Mouse (Mus musculus) myocyte (in vitro differentiated cells): ENCODE results near the gene Usp1. TPM values are rescaled to one million over a fixed set of nuclear protein-coding genes. Genes with fewer than 3 reads are reported as not detected.
"Not testable (repeated sequence)": the region's sequence is repeated elsewhere in the genome, so short reads cannot be mapped to it uniquely, and the experiment has no call there.

Experiments
- H3K27me3 ChIP-seq: one replicate; pipeline ENCODE4 v1.6.1; 2011; ENCODE audit not compliant: control insufficient read depth, insufficient read depth, insufficient read length
- H3K36me3 ChIP-seq: one replicate; pipeline ENCODE4 v1.6.1; 2011; ENCODE audit not compliant: control insufficient read depth, insufficient read depth
- H3K4me2 ChIP-seq: one replicate; pipeline ENCODE4 v1.6.1; 2011; ENCODE audit warnings: low read depth, control low read depth
- H3K4me3 ChIP-seq: one replicate; pipeline ENCODE4 v1.5.1; 2011; ENCODE audit warnings: mild to moderate bottlenecking, control low read depth, moderate library complexity
- H3K79me2 ChIP-seq: one replicate; pipeline ENCODE4 v1.6.1; 2011; ENCODE audit not compliant: control insufficient read depth, insufficient read depth
- H3ac ChIP-seq: one replicate; pipeline ENCODE4 v1.6.1; 2011; ENCODE audit not compliant: control insufficient read depth, insufficient read length
- CEBPB ChIP-seq: IDR thresholded peaks from 2 replicates; pipeline ENCODE4 v1.6.1; 2011; ENCODE audit warnings: mild to moderate bottlenecking, moderate library complexity; ENCODE audit not compliant: poor library complexity, insufficient read depth, severe bottlenecking
- E2F4 ChIP-seq: IDR thresholded peaks from one replicate; pipeline ENCODE4 v1.6.1; 2011; ENCODE audit warnings: mild to moderate bottlenecking, control low read depth, moderate library complexity; ENCODE audit not compliant: insufficient read depth
- MAX ChIP-seq: IDR thresholded peaks from one replicate; pipeline ENCODE4 v1.6.1; 2011; ENCODE audit warnings: low read depth, mild to moderate bottlenecking, control low read depth
- MYOD1 ChIP-seq, 3 experiments: IDR thresholded peaks; one replicate each; pipeline ENCODE4 v1.6.1; 2011; ENCODE audit warnings: control low read depth in 2 of 3, low read depth in 2 of 3, mild to moderate bottlenecking in 2 of 3, moderate library complexity in 1 of 3; ENCODE audit not compliant: insufficient read length in 2 of 3, control insufficient read depth in 1 of 3
- MYOG ChIP-seq, 3 experiments: IDR thresholded peaks; one replicate each; pipeline ENCODE4 v1.6.1; 2011; ENCODE audit warnings: control low read depth in 2 of 3, low read depth in 2 of 3, mild to moderate bottlenecking in 2 of 3; ENCODE audit not compliant: insufficient read length in 2 of 3, control insufficient read depth in 1 of 3, insufficient read depth in 1 of 3
- POLR2A ChIP-seq: IDR thresholded peaks from one replicate; pipeline ENCODE4 v1.6.1; 2011; ENCODE audit warnings: low read depth, mild to moderate bottlenecking, control low read depth, moderate library complexity; ENCODE audit not compliant: insufficient read length
- POLR2AphosphoS2 ChIP-seq: IDR thresholded peaks from one replicate; pipeline ENCODE4 v1.6.1; 2011; ENCODE audit warnings: low read depth, control low read depth; ENCODE audit not compliant: insufficient read length
- REST ChIP-seq: IDR thresholded peaks from one replicate; pipeline ENCODE4 v1.6.1; 2011; ENCODE audit warnings: mild to moderate bottlenecking, control low read depth, moderate library complexity; ENCODE audit not compliant: insufficient read depth, insufficient read length
- SRF ChIP-seq: IDR thresholded peaks from one replicate; pipeline ENCODE4 v1.6.1; 2011; ENCODE audit warnings: low read depth; ENCODE audit not compliant: control insufficient read depth, insufficient read length
- TCF12 ChIP-seq: IDR thresholded peaks from one replicate; pipeline ENCODE4 v1.6.1; 2011; ENCODE audit warnings: mild to moderate bottlenecking, control low read depth; ENCODE audit not compliant: poor library complexity, insufficient read depth, severe bottlenecking
- TCF3 ChIP-seq: IDR thresholded peaks from one replicate; pipeline ENCODE4 v1.6.1; 2011; ENCODE audit warnings: low read depth, control low read depth; ENCODE audit not compliant: insufficient read length
- USF1 ChIP-seq: IDR thresholded peaks from one replicate; pipeline ENCODE4 v1.6.1; 2011; ENCODE audit warnings: low read depth, mild to moderate bottlenecking, control low read depth, moderate library complexity
- polyA plus RNA-seq: library from polyadenylated mRNA; unstranded; fragments of >200 nt; fragmentation: generic; extraction: Trizol; gene quantifications from one replicate; pipeline ENCODE4 v1.2.1, GENCODE M21; 2012; ENCODE audit warnings: missing spikeins

Gene Usp1
- polyA plus RNA-seq, 1 experiment, result 14.6 TPM

DNA sequence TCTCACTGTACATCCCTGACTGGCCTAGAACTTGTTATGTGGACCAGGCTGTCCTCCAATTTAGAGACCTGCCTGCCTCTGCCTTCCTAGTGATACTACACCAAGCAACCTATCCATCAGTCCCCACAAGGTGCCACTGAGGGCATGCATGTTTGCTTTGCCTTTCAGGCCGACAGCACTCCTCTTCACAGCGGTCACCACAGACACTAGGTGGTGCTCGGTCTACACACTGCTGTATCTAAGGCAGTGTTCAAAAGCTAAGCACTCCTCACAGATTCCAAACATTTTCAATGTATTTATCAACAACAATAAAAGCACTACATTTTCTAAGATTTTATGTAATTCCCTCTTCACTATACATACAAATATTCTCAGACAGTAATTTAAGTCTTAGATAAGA lies 46.3 kb downstream of the Usp1 start:
- Histone ChIP-seq H3K27me3 (no peaks in the 10 kb centered on the region), H3K36me3 (peaks cover 49% of the 10 kb centered on the region), H3K4me3 (no peak overlapping the region), H3K4me2 (no peak overlapping the region), H3ac (no peak overlapping the region), H3K79me2 (no peaks in the 10 kb centered on the region)
- TF ChIP-seq E2F4 (no peak), SRF (no peak), MYOD1 (IDR thresholded peaks at IDR 0.05; ENCODE audit: control insufficient read depth in 1 of 3, insufficient read length in 2 of 3, low read depth in 2 of 3) (no peak), MYOG (IDR thresholded peaks at IDR 0.05; ENCODE audit: control insufficient read depth in 1 of 3, insufficient read depth in 1 of 3, insufficient read length in 2 of 3, low read depth in 2 of 3) (no peak), POLR2A (no peak), TCF12 (no peak), POLR2AphosphoS2 (no peak), USF1 (no peak), TCF3 (no peak), MAX (no peak), CEBPB (no peak), REST (no peak)

DNA sequence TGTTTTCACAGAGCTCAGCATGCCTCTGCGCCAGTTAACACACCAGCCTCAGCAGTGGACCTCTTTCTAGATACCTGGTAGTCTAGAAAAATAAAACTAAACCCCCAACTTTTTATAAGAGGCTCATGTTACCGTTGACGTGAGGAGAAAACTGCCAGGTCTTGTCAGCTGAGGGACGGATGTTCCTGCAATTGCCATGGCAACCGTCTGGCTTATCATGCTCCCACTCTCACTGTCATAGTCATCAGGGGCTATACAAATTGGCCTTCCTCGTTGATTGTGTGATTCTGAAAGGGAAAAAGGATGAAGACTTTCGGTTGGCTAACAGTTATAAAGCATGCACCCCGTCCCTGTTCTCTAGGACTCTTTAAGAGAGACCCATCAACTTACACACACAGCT lies 52.1 kb downstream of the Usp1 start:
- Histone ChIP-seq H3K79me2 (no peaks in the 10 kb centered on the region), H3K36me3 (peaks cover 22% of the 10 kb centered on the region), H3ac (no peak overlapping the region), H3K27me3 (no peaks in the 10 kb centered on the region), H3K4me3 (no peak overlapping the region), H3K4me2 (no peak overlapping the region)
- TF ChIP-seq USF1, result no peak
- no peak for TF ChIP-seq TCF3
- no peak for TF ChIP-seq POLR2A
- no peak for TF ChIP-seq MAX
- TF ChIP-seq REST, result no peak
- no peak for TF ChIP-seq MYOG (IDR thresholded peaks at IDR 0.05; ENCODE audit: control insufficient read depth in 1 of 3, insufficient read depth in 1 of 3, insufficient read length in 2 of 3, low read depth in 2 of 3)
- TF ChIP-seq MYOD1 (IDR thresholded peaks at IDR 0.05; ENCODE audit: control insufficient read depth in 1 of 3, insufficient read length in 2 of 3, low read depth in 2 of 3), result no peak
- no peak for TF ChIP-seq CEBPB
- TF ChIP-seq TCF12, result no peak
- no peak for TF ChIP-seq POLR2AphosphoS2
- TF ChIP-seq SRF, result no peak
- no peak for TF ChIP-seq E2F4

DNA sequence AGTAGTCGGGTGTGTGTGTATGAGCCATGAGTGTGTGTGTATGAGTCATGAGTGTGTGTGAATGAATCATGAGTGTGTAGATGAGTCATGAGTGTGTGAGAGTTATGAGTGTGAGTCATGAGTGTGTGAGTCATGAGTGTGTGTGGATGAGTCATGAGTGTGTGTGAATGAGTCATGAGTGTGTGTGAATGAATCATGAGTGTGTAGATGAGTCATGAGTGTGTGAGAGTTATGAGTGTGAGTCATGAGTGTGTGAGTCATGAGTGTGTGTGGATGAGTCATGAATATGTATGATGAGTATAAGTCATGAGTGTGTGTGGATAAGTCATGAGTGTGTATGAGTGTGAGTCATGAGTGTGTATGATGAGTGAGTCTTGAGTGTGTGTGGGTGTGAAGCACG lies 54.7 kb downstream of the Usp1 start:
- not testable (repeated sequence) for H3ac ChIP-seq, H3K4me2 ChIP-seq, H3K79me2 ChIP-seq, H3K4me3 ChIP-seq, H3K27me3 ChIP-seq
- peaks cover 14% of the 10 kb centered on the region for H3K36me3 ChIP-seq

DNA sequence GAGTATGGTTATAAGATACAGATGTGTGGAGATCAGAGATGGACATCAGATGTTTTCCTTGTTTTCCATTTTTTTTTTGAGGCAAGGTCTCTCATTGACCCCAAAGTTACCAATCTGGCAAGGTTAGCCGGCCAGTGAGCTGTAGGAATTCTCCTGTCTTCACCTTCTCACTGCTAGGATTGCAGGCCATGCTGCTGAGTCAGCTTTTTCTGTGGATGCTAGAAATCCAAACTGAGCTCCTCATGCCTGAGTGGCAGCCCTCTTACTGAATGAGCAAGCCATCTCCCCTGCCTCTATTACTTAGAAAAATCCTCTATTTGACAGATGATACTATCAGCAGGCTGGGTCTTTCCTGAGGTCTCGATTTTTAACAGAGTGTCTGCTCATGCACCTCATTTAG lies 55.1 kb downstream of the Usp1 start:
- H3K36me3 ChIP-seq, result peaks cover 17% of the 10 kb centered on the region
- no peaks in the 10 kb centered on the region for H3K79me2 ChIP-seq
- H3K4me3 ChIP-seq, result no peak overlapping the region
- no peak overlapping the region for H3K4me2 ChIP-seq
- TF ChIP-seq POLR2A (no peak), USF1 (no peak), E2F4 (no peak), TCF12 (no peak), MYOG (IDR thresholded peaks at IDR 0.05; ENCODE audit: control insufficient read depth in 1 of 3, insufficient read depth in 1 of 3, insufficient read length in 2 of 3, low read depth in 2 of 3) (no peak), MYOD1 (IDR thresholded peaks at IDR 0.05; ENCODE audit: control insufficient read depth in 1 of 3, insufficient read length in 2 of 3, low read depth in 2 of 3) (no peak), SRF (no peak), CEBPB (no peak), REST (no peak), POLR2AphosphoS2 (no peak), TCF3 (no peak), MAX (no peak)
- no peak overlapping the region for H3ac ChIP-seq
- no peaks in the 10 kb centered on the region for H3K27me3 ChIP-seq

DNA sequence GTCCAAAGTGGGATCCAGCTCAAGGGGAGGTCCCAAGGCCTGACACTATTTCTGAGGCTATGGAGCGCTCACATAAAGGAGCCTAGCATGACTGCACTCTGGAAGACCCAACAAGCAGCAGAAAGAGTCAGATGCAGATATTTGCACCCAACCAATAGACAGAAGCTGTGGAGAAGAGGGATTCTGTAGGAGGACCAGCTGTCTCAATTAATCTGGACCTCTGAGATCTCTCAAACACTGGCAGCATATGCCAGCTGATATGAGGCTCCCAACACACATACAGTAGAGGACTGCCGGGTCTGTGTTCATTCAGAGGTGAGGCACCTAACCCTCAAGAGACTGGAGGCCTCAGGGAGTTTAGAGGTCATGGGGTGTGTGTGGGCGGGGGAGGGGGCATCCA lies 56.4 kb downstream of the Usp1 start:
- H3K27me3 ChIP-seq, H3K4me2 ChIP-seq, H3K4me3 ChIP-seq, H3K79me2 ChIP-seq, H3ac ChIP-seq: not testable (repeated sequence)
- H3K36me3 ChIP-seq, result peaks cover 25% of the 10 kb centered on the region

DNA sequence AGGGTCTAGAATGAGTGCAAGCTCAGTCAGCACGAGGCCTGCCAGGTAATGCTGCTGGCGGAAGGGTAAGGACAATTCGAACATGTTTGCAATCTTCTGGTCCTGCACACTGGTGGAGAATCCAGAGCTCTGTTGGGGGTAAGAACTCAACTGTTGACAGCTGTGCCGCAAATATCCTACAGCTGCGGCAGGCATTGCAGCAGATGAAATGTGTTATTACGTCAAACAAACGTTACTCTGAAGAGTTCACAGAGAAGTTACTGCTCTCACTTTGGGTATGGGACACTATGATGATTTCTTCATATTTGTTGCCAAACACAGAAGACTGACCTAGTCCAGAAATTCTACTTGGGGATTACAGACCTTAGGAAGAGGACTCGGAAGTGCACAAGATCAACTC lies 61.1 kb downstream of the Usp1 start:
- H3K4me2 ChIP-seq, result no peak overlapping the region
- no peaks in the 10 kb centered on the region for H3K79me2 ChIP-seq
- no peaks in the 10 kb centered on the region for H3K27me3 ChIP-seq
- H3K4me3 ChIP-seq, result no peak overlapping the region
- no peak overlapping the region for H3ac ChIP-seq
- peaks cover 43% of the 10 kb centered on the region for H3K36me3 ChIP-seq
- no peak for TF ChIP-seq TCF3

Other genes starting within 250 kb of the Usp1 start
- not detected for gene L1td1, start 197.1 kb upstream of the Usp1 start, polyA plus RNA-seq
- 0.01 TPM for gene Kank4, start 106.3 kb upstream of the Usp1 start, polyA plus RNA-seq
- gene I0C0044D17Rik, start 100.0 kb upstream of the Usp1 start, polyA plus RNA-seq, result not detected
- gene Angptl3, start 107.1 kb downstream of the Usp1 start, polyA plus RNA-seq, result 0.04 TPM
- gene Dock7, start 197.1 kb downstream of the Usp1 start, polyA plus RNA-seq, result 24.7 TPM